Mouse (Mus musculus) forebrain, embryonic 15.5 days (tissue): ENCODE results near the gene Wdr18. TPM values are rescaled to one million over a fixed set of nuclear protein-coding genes. Genes with fewer than 3 reads are reported as not detected.

ENCODE experiments used
- ATAC-seq: fragments of 200-750 bp; cut with Nextera tagmentation; replicated peaks from 2 replicates; pipeline ENCODE4 v1.8.0; 2017; ENCODE audit warnings: mild to moderate bottlenecking, moderate TSS enrichment, moderate library complexity
- H3K27ac ChIP-seq: fragments of 300-500 bp; sonication (generic); replicated peaks from 2 replicates; pipeline ENCODE4 v1.5.1; 2015; ENCODE audit warnings: mild to moderate bottlenecking, inconsistent platforms
- H3K27me3 ChIP-seq: fragments of 300-500 bp; sonication (generic); 2 replicates; pipeline ENCODE4 v1.6.1; 2015; ENCODE audit warnings: inconsistent platforms
- H3K36me3 ChIP-seq: fragments of 300-500 bp; sonication (generic); 2 replicates; pipeline ENCODE4 v1.6.1; 2015; ENCODE audit warnings: mild to moderate bottlenecking, inconsistent platforms
- H3K4me1 ChIP-seq: fragments of 300-500 bp; sonication (generic); 2 replicates; pipeline ENCODE4 v1.6.1; 2015; ENCODE audit warnings: inconsistent platforms
- H3K4me2 ChIP-seq: fragments of 300-500 bp; sonication (generic); replicated peaks from 2 replicates; pipeline ENCODE4 v1.6.1; 2015; ENCODE audit warnings: mild to moderate bottlenecking, inconsistent platforms
- H3K4me3 ChIP-seq: fragments of 300-500 bp; sonication (generic); 2 replicates; pipeline ENCODE4 v1.5.1; 2015; ENCODE audit warnings: mild to moderate bottlenecking, inconsistent platforms
- H3K9ac ChIP-seq: fragments of 300-500 bp; sonication (generic); replicated peaks from 2 replicates; pipeline ENCODE4 v1.6.1; 2015; ENCODE audit warnings: mild to moderate bottlenecking, inconsistent platforms
- H3K9me3 ChIP-seq: fragments of 300-500 bp; sonication (generic); 2 replicates; pipeline ENCODE4 v1.6.1; 2016; ENCODE audit warnings: inconsistent platforms
- WGBS: fragments of 180-500 bp; shearing (Covaris S2); methylation state at CpG from one replicate; pipeline ENCODE4 v1.1.7; 2015; ENCODE audit warnings: mixed read lengths; 5-methylcytosine and 5-hydroxymethylcytosine counted together
- polyA plus RNA-seq: library from polyadenylated mRNA; unstranded; fragments of >200 nt; fragmentation: Nextera tagmentation; extraction: Ambion mirVana; gene quantifications from 2 replicates; pipeline ENCODE4 v1.2.1, GENCODE M21; 2015

Wdr18 gene
- polyA plus RNA-seq, 1 experiment from 2014 or later, result 89.2 TPM

DNA sequence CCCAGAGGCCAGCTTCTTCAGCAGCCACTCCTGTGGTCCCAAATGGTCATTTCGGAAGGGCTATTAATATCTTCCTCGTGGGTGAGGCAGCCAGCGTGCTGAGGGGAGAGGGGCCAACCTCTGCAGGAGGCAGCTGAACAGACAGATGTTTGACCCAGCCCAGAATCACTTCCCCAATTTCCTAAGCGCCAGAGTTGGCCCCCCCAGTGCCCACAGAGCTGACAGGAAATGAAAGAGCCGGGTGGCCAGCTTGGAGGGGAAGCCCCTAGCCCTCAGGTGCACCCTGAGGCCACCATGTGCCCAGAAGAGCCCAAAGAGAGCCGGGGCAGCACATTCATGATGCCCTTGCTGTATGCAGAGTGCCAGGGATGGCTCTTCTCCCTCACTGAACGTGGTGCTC is 19.2 kb upstream of the Wdr18 start:
- Histone ChIP-seq H3K27me3 (no peaks in the 10 kb centered on the region), H3K4me1 (peaks cover 18% of the 10 kb centered on the region), H3K9ac (no peak overlapping the region), H3K4me3 (no peak overlapping the region), H3K9me3 (no peaks in the 10 kb centered on the region), H3K4me2 (no peak overlapping the region), H3K36me3 (no peaks in the 10 kb centered on the region; the same call in 1 of the 2 replicates), H3K27ac (no peak overlapping the region)
- no peak for ATAC-seq
- WGBS, result 78% methylated on average over 7 of the region's 7 CpGs

DNA sequence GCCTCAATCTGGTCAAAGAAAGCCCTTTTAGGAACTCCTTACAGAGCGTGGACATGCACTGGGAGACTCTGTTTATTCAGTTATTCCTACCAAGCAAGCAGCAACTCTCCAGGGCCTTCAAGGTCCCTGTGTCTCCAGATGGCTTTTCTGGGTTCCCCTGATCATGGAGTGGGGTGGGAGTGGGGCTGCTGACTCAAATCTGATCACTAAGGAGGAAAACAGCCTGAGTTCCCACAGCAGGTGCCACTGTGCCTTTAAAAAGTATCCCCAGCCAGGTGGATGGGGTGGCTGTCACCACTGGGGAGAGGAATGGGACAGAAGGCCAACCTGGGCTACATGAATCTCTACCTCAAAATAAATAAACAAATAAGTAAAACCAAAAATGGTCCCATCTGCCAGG is 17.0 kb upstream of the Wdr18 start:
- no peak overlapping the region for H3K4me3 ChIP-seq
- H3K4me2 ChIP-seq, result no peak overlapping the region
- no peak overlapping the region for H3K9ac ChIP-seq
- no peaks in the 10 kb centered on the region; the same call in 1 of the 2 replicates for H3K36me3 ChIP-seq
- peaks cover 12% of the 10 kb centered on the region for H3K4me1 ChIP-seq
- no peak for ATAC-seq
- H3K9me3 ChIP-seq, result no peaks in the 10 kb centered on the region
- 73% methylated on average over 1 of the region's 1 CpGs for WGBS
- H3K27ac ChIP-seq, result no peak overlapping the region
- H3K27me3 ChIP-seq, result no peaks in the 10 kb centered on the region

- ATAC-seq, result no peak
- WGBS, result 74% methylated on average over 9 of the region's 9 CpGs
- Histone ChIP-seq H3K4me1 (peaks cover 12% of the 10 kb centered on the region), H3K27me3 (no peaks in the 10 kb centered on the region), H3K36me3 (no peaks in the 10 kb centered on the region; the same call in 1 of the 2 replicates), H3K9ac (no peak overlapping the region), H3K27ac (no peak overlapping the region), H3K9me3 (no peaks in the 10 kb centered on the region), H3K4me2 (no peak overlapping the region), H3K4me3 (no peak overlapping the region)
Measured at GRCm38 (mm10) chr10:79943471-79943901, 16.5 kb upstream of the Wdr18 start.

GRCm38 (mm10) chr10:79945507-79946234 is 14.3 kb upstream of the Wdr18 start:
- H3K9ac ChIP-seq, result no peak overlapping the region
- whole genome bisulfite sequencing, result 15% methylated on average over 16 of the region's 16 CpGs
- H3K4me1 ChIP-seq, result peaks cover 12% of the 10 kb centered on the region
- H3K27me3 ChIP-seq, result no peaks in the 10 kb centered on the region
- no peak overlapping the region for H3K4me3 ChIP-seq
- ATAC-seq, result peak; percentile 57; the same call in 1 of the 2 replicates
- H3K27ac ChIP-seq, result peak overlapping the region; percentile 39
- H3K9me3 ChIP-seq, result no peaks in the 10 kb centered on the region
- no peak overlapping the region for H3K4me2 ChIP-seq
- H3K36me3 ChIP-seq, result peaks cover 2% of the 10 kb centered on the region; the same call in 1 of the 2 replicates

- Histone ChIP-seq H3K36me3 (peaks cover 12% of the 10 kb centered on the region; the same call in 1 of the 2 replicates), H3K27ac (no peak overlapping the region), H3K4me1 (peaks cover 12% of the 10 kb centered on the region), H3K9me3 (no peaks in the 10 kb centered on the region), H3K27me3 (no peaks in the 10 kb centered on the region), H3K4me2 (no peak overlapping the region), H3K4me3 (no peak overlapping the region), H3K9ac (no peak overlapping the region; the same call in 1 of the 2 replicates)
- no peak for ATAC-seq
- WGBS, result 18% methylated on average over 7 of the region's 7 CpGs
Measured at GRCm38 (mm10) chr10:79946752-79947322, 13.1 kb upstream of the Wdr18 start.

DNA sequence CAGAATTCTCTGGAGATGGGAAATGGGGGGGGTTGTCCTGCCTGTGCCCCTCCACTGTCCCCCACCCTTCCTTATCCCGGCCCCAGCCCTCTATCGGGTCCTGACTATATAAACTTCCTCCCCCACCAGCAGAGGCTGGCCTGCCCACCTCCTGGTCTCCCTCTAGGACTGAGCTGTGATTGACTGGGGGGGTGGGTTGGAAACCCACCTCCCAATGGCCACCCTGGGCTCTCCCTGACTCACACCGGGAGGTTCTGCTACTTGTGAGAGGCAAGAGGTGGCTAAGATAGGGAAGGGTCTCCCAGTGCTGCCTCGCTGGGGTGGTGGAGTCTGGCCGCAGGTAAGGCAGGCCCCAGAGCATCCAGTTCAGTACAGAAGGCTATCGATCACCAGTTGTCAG is 12.4 kb upstream of the Wdr18 start:
- no peaks in the 10 kb centered on the region for H3K27me3 ChIP-seq
- H3K9me3 ChIP-seq, result no peaks in the 10 kb centered on the region
- H3K27ac ChIP-seq, result no peak overlapping the region
- H3K4me2 ChIP-seq, result no peak overlapping the region
- no peak overlapping the region for H3K4me3 ChIP-seq
- no peak overlapping the region for H3K9ac ChIP-seq
- H3K36me3 ChIP-seq, result peaks cover 12% of the 10 kb centered on the region; the same call in 1 of the 2 replicates
- 82% methylated on average over 6 of the region's 6 CpGs for WGBS
- H3K4me1 ChIP-seq, result peaks cover 12% of the 10 kb centered on the region
- no peak for ATAC-seq

DNA sequence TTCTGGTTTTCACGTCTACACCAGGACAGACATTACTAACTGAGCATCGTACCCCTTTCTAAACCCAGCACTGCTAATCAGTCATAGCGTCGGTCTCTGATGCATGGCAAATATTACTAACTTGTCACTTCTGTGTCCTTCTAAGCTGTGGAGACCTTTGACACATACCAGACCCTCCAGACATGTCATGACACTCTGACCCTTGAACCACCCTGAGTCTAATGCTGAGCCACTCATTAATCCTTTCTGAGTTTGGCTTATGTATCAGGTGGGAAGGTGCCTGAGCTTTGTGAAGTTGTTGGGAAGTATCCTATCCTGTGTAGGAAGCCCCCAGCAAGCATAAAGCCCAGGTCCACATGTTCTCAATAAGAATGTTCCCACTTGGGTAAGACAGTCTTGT is 10.1 kb upstream of the Wdr18 start:
- Histone ChIP-seq H3K4me3 (no peak overlapping the region), H3K36me3 (peaks cover 16% of the 10 kb centered on the region; the same call in 1 of the 2 replicates), H3K27ac (no peak overlapping the region), H3K9me3 (no peaks in the 10 kb centered on the region), H3K4me2 (no peak overlapping the region), H3K9ac (no peak overlapping the region), H3K4me1 (peaks cover 12% of the 10 kb centered on the region), H3K27me3 (no peaks in the 10 kb centered on the region)
- 95% methylated on average over 4 of the region's 4 CpGs for WGBS
- no peak for ATAC-seq

- no peak overlapping the region for H3K27ac ChIP-seq
- peaks cover 7% of the 10 kb centered on the region for H3K4me1 ChIP-seq
- ATAC-seq, result no peak
- WGBS, result 83% methylated on average over 18 of the region's 18 CpGs
- H3K27me3 ChIP-seq, result no peaks in the 10 kb centered on the region
- no peaks in the 10 kb centered on the region for H3K9me3 ChIP-seq
- H3K4me2 ChIP-seq, result no peak overlapping the region
- no peak overlapping the region for H3K9ac ChIP-seq
- H3K4me3 ChIP-seq, result no peak overlapping the region
- peaks cover 16% of the 10 kb centered on the region; the same call in 1 of the 2 replicates for H3K36me3 ChIP-seq
Measured at GRCm38 (mm10) chr10:79950661-79951060, 9.3 kb upstream of the Wdr18 start.

GRCm38 (mm10) chr10:79953946-79954345 is 6.0 kb upstream of the Wdr18 start:
- Histone ChIP-seq H3K36me3 (peaks cover 16% of the 10 kb centered on the region; the same call in 1 of the 2 replicates), H3K4me1 (no peaks in the 10 kb centered on the region), H3K27me3 (no peaks in the 10 kb centered on the region), H3K9ac (no peak overlapping the region), H3K4me2 (no peak overlapping the region), H3K9me3 (no peaks in the 10 kb centered on the region), H3K4me3 (no peak overlapping the region), H3K27ac (no peak overlapping the region)
- no peak for ATAC-seq
- 78% methylated on average over 6 of the region's 6 CpGs for WGBS

DNA sequence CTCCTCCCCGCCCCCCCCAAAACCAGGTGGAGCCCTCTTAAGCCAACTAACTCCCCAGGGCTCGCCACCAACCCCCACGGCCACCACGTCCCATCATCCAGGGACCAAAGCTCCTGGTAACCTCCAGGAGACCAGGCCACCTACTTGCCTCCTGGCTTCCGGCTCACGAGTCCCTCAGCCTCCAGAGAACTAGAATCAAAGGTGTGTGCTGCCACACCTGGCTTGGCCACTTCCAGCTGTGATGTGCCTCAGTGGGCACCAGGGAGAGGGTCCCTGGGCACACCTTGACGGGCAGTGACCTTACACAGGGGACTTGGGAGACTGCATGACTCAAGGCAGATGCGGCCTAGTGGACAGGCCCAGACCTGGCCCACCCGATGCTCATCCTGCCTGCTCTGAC is 4.3 kb upstream of the Wdr18 start:
- Histone ChIP-seq H3K4me1 (peaks cover 4% of the 10 kb centered on the region), H3K9ac (no peak overlapping the region), H3K27ac (no peak overlapping the region), H3K4me3 (no peak overlapping the region), H3K9me3 (no peaks in the 10 kb centered on the region), H3K27me3 (no peaks in the 10 kb centered on the region), H3K4me2 (no peak overlapping the region), H3K36me3 (peaks cover 14% of the 10 kb centered on the region; the same call in 1 of the 2 replicates)
- ATAC-seq, result no peak
- 77% methylated on average over 9 of the region's 9 CpGs for WGBS

- Histone ChIP-seq H3K9ac (no peak overlapping the region), H3K4me2 (no peak overlapping the region)
- ATAC-seq, result no peak
Measured at GRCm38 (mm10) chr10:79956643-79957154, 3.3 kb upstream of the Wdr18 start.

DNA sequence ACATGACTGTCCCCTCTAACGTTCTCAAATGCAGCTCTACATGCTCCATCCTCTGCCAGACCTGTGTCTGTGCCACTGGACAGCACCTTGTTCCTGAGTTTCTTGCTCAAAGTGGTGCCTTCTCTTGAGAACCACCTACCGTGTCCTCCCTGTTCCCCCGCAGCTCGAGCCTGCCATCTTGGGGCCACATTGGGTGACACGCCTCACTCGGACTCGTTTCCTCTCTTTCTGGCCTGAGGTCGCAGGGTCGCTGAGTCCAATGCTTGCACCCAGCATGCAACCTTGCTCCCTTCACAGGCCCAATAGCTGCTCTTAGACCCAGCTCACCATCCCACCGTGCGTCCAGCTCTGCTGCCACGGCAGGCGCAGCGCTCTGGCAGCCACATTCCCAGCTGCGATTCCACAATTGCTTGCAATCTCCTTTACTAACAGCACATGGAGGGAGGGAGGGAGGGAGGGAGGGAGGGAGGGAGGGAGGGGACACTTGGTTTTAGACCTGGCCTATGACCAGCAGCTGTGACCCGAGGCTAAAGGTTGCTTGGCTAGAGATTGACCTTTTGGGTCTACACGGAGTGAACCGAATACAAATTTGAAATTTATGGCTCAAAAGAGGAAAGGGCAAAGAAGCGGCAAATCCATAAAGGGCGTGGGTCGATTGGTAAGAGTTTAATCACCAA is 1.7 kb upstream of the Wdr18 start:
- Histone ChIP-seq H3K4me1 (peaks cover 10% of the 10 kb centered on the region), H3K4me2 (no peak overlapping the region), H3K36me3 (peaks cover 12% of the 10 kb centered on the region), H3K27ac (no peak overlapping the region), H3K27me3 (no peaks in the 10 kb centered on the region), H3K9me3 (no peaks in the 10 kb centered on the region), H3K4me3 (no peak overlapping the region), H3K9ac (no peak overlapping the region)
- WGBS, result 16% methylated on average over 21 of the region's 21 CpGs
- no peak for ATAC-seq

More at GRCm38 (mm10) chr10:79956643-79957154, 3.3 kb upstream of the Wdr18 start:
- 16% methylated on average over 4 of the region's 4 CpGs for WGBS
- Histone ChIP-seq H3K9me3 (no peaks in the 10 kb centered on the region), H3K27me3 (no peaks in the 10 kb centered on the region), H3K36me3 (peaks cover 5% of the 10 kb centered on the region; the same call in 1 of the 2 replicates), H3K27ac (no peak overlapping the region), H3K4me1 (peaks cover 10% of the 10 kb centered on the region), H3K4me3 (no peak overlapping the region)
